Mouse (Mus musculus) heart, adult 2 months (tissue): ENCODE results near the gene Zfp428. TPM values are rescaled to one million over a fixed set of nuclear protein-coding genes. Genes with fewer than 3 reads are reported as not detected.
A peak's percentile ranks its signal among the peaks of the same experiment; 100 is the strongest.

ENCODE experiments used
- DNase-seq, 2 experiments: peaks; one replicate each; pipeline ENCODE4 v3.0.0; 2021
- H3K27ac ChIP-seq: fragments of 200-600 bp; 2 replicates; pipeline ENCODE4 v1.8.1; 2022
- H3K27me3 ChIP-seq: fragments of 200-500 bp; 2 replicates; pipeline ENCODE4 v1.6.1; 2012; ENCODE audit warnings: mild to moderate bottlenecking, low read length, inconsistent platforms, mixed read lengths; ENCODE audit not compliant: control insufficient read depth, insufficient read depth
- H3K36me3 ChIP-seq: fragments of 200-500 bp; 2 replicates; pipeline ENCODE4 v1.6.1; 2012; ENCODE audit warnings: low read length, inconsistent platforms; ENCODE audit not compliant: control insufficient read depth, insufficient read depth
- H3K4me1 ChIP-seq: fragments of 200-500 bp; 2 replicates; pipeline ENCODE4 v1.6.1; 2011; ENCODE audit warnings: low read length; ENCODE audit not compliant: control insufficient read depth, insufficient read depth
- H3K4me3 ChIP-seq: fragments of 200-600 bp; 2 replicates; pipeline ENCODE4 v1.8.1; 2022
- H3K79me2 ChIP-seq: fragments of 200-500 bp; replicated peaks from 2 replicates; pipeline ENCODE4 v1.6.1; 2012; ENCODE audit warnings: mild to moderate bottlenecking, inconsistent platforms, low read length, moderate library complexity, mixed read lengths; ENCODE audit not compliant: control insufficient read depth, insufficient read depth
- H3K9ac ChIP-seq: fragments of 200-500 bp; 2 replicates; pipeline ENCODE4 v1.6.1; 2012; ENCODE audit warnings: low read depth, mild to moderate bottlenecking, control low read depth, inconsistent platforms, low read length, mixed read lengths
- CTCF ChIP-seq: fragments of 200-600 bp; IDR thresholded peaks from 2 replicates; pipeline ENCODE4 v1.8.1; 2022; ENCODE audit warnings: antibody characterized with exemption, mild to moderate bottlenecking, moderate library complexity
- EP300 ChIP-seq: fragments of 200-500 bp; IDR thresholded peaks from 2 replicates; pipeline ENCODE4 v1.6.1; 2011; ENCODE audit warnings: low read depth, low read length, control low read depth; ENCODE audit not compliant: insufficient read depth
- POLR2A ChIP-seq: fragments of 200-500 bp; IDR thresholded peaks from 2 replicates; pipeline ENCODE4 v1.6.1; 2011; ENCODE audit warnings: mild to moderate bottlenecking, low read depth, low read length, control low read depth; ENCODE audit not compliant: insufficient read depth
- WGBS: fragments of 180-500 bp; shearing (Covaris S2); methylation state at CpG from one replicate; pipeline ENCODE4 v1.1.7; 2018; 5-methylcytosine and 5-hydroxymethylcytosine counted together
- intact Hi-C: fragments of 180-260 bp; cut with DNase I; formaldehyde crosslinking; loops from one replicate; pipeline ENCODE4 v1.15.1; 2025
- polyA plus RNA-seq: library from polyadenylated mRNA; depleted of rRNA; stranded (reverse); fragments of >200 nt; gene quantifications from 2 replicates; pipeline ENCODE4 v1.2.3, GENCODE M21; 2012
- total RNA-seq, 2 experiments: library from RNA; stranded (reverse); gene quantifications; 2 replicates each; pipeline ENCODE4 v1.2.3; 2021

Gene Zfp428
- total and polyA plus RNA-seq, 3 experiments = 14.5 to 28.7 (median 14.9) TPM

- Histone ChIP-seq H3K36me3 (peaks cover 3% of the 10 kb centered on the region; the same call in 1 of the 2 replicates), H3K4me1 (peaks cover 2% of the 10 kb centered on the region; the same call in 1 of the 2 replicates), H3K79me2 (peaks cover 2% of the 10 kb centered on the region; the same call in 1 of the 2 replicates), H3K4me3 (peak within 1 kb of the TSS; percentile 61), H3K27ac (peak within 1 kb of the TSS; percentile 86), H3K27me3 (no peaks in the 10 kb centered on the region), H3K9ac (peak within 1 kb of the TSS; percentile 77)
- WGBS = under 1% methylated on average over 44 of the region's 44 CpGs
- intact Hi-C loops = loop anchor here (1.0 to 10.0 kb wide), 5 partner anchors 17 to 445 kb away; partner anchors contain the start of genes Rabac1 and Zfp428
- no peak for TF ChIP-seq CTCF
- peak; percentile 83 for TF ChIP-seq POLR2A
- peak; percentile 86; the same call in 1 of the 2 replicates for TF ChIP-seq EP300
- DNase-seq = peak; percentile 98
Observed at GRCm38 (mm10) chr7:24530062-24530931, 23.5 kb downstream of the Zfp428 start, which contains the start of gene Irgq. Gene Irgq, plus strand, starts transcription at chr7:24530689.

GRCm38 (mm10) chr7:24531211-24531971, 24.6 kb downstream of the Zfp428 start:
- peak; percentile 78 to 80 for DNase-seq
- H3K36me3 ChIP-seq = peaks cover 3% of the 10 kb centered on the region; the same call in 1 of the 2 replicates
- H3K9ac ChIP-seq = peak overlapping the region; percentile 67
- WGBS = 2% methylated on average over 43 of the region's 43 CpGs
- TF ChIP-seq CTCF = peak; percentile 89
- TF ChIP-seq EP300 = no peak
- TF ChIP-seq POLR2A = no peak
- H3K27me3 ChIP-seq = no peaks in the 10 kb centered on the region
- intact Hi-C loops = loop anchor here (5.0 to 10.0 kb wide), 3 partner anchors 61 to 443 kb away; partner anchors contain the start of gene Rabac1
- peaks cover 2% of the 10 kb centered on the region; the same call in 1 of the 2 replicates for H3K4me1 ChIP-seq
- peaks cover 2% of the 10 kb centered on the region; the same call in 1 of the 2 replicates for H3K79me2 ChIP-seq
- peak overlapping the region; percentile 86 for H3K27ac ChIP-seq
- peak overlapping the region; percentile 61 for H3K4me3 ChIP-seq

- intact Hi-C loops = loop anchor here (5.0 to 10.0 kb wide), 3 partner anchors 59 to 442 kb away; partner anchors contain the start of gene Rabac1
- no peak overlapping the region for H3K9ac ChIP-seq
- no peaks in the 10 kb centered on the region for H3K27me3 ChIP-seq
- 87% methylated on average over 26 of the region's 28 CpGs for WGBS
- peaks cover 2% of the 10 kb centered on the region; the same call in 1 of the 2 replicates for H3K4me1 ChIP-seq
- H3K79me2 ChIP-seq = peaks cover 2% of the 10 kb centered on the region; the same call in 1 of the 2 replicates
- H3K27ac ChIP-seq = no peak overlapping the region
- TF ChIP-seq EP300 (no peak), CTCF (no peak), POLR2A (no peak)
- no peak overlapping the region for H3K4me3 ChIP-seq
- H3K36me3 ChIP-seq = peaks cover 3% of the 10 kb centered on the region; the same call in 1 of the 2 replicates
- DNase-seq = no peak
Observed at GRCm38 (mm10) chr7:24533031-24533571, 26.3 kb downstream of the Zfp428 start.

- H3K9ac ChIP-seq = no peak overlapping the region
- H3K4me1 ChIP-seq = peaks cover 2% of the 10 kb centered on the region; the same call in 1 of the 2 replicates
- intact Hi-C loops = loop anchor here (5.0 to 10.0 kb wide), 3 partner anchors 58 to 441 kb away; partner anchors contain the start of gene Rabac1
- H3K27me3 ChIP-seq = no peaks in the 10 kb centered on the region
- H3K36me3 ChIP-seq = peaks cover 3% of the 10 kb centered on the region; the same call in 1 of the 2 replicates
- 75% methylated on average over 42 of the region's 42 CpGs for WGBS
- H3K27ac ChIP-seq = no peak overlapping the region
- peaks cover 2% of the 10 kb centered on the region; the same call in 1 of the 2 replicates for H3K79me2 ChIP-seq
- DNase-seq = no peak
- H3K4me3 ChIP-seq = no peak overlapping the region
- TF ChIP-seq CTCF (no peak), POLR2A (no peak), EP300 (no peak)
Observed at GRCm38 (mm10) chr7:24533806-24534205, 27.0 kb downstream of the Zfp428 start.

- no peak for DNase-seq
- peaks cover 2% of the 10 kb centered on the region; the same call in 1 of the 2 replicates for H3K4me1 ChIP-seq
- WGBS = 74% methylated on average over 19 of the region's 19 CpGs
- no peaks in the 10 kb centered on the region for H3K27me3 ChIP-seq
- peaks cover 3% of the 10 kb centered on the region; the same call in 1 of the 2 replicates for H3K36me3 ChIP-seq
- TF ChIP-seq EP300 (no peak), CTCF (no peak), POLR2A (no peak)
- intact Hi-C loops = loop anchor here (5.0 to 10.0 kb wide), 3 partner anchors 58 to 440 kb away; partner anchors contain the start of gene Rabac1
- H3K9ac ChIP-seq = no peak overlapping the region
- H3K27ac ChIP-seq = no peak overlapping the region
- H3K79me2 ChIP-seq = peaks cover 2% of the 10 kb centered on the region; the same call in 1 of the 2 replicates
- H3K4me3 ChIP-seq = no peak overlapping the region
Observed at GRCm38 (mm10) chr7:24534301-24534700, 27.5 kb downstream of the Zfp428 start.
